Mouse (Mus musculus) heart, postnatal 14 days (tissue): ENCODE results near the gene Ralgapa2. TPM values are rescaled to one million over a fixed set of nuclear protein-coding genes. Genes with fewer than 3 reads are reported as not detected.

Experiments
- DNase-seq, 2 experiments: peaks; one replicate each; pipeline ENCODE4 v3.0.0; 2021 to 2022
- intact Hi-C: fragments of 180-260 bp; cut with DNase I; formaldehyde crosslinking; loops from one replicate; pipeline ENCODE4 v1.15.1; 2025
- total RNA-seq, 2 experiments: library from RNA; stranded (reverse); gene quantifications; 2 replicates each; pipeline ENCODE4 v1.2.3; 2021

Gene Ralgapa2
- total RNA-seq, 2 experiments from 2014 or later = 39.5 to 48.0 TPM

DNA sequence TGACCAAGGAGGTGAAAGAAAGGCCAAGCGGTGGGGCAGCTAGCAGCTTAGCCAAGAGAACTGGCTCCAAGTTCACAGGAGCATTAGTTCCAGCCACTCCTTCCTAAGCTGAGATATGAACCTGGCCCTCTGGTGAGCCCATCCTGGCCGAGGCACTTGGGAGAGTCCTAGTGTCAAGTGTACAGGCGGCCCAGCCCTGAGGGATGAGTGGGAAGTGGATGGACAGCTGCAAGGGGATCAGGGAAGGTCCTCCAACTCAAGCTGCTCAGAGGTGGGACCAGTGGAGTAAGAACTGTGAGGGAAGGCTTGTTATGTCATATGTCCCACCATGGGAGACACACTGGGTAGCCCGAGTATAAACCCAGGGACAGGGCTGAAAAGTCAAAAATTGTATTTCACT lies 56.1 kb downstream of the Ralgapa2 start:
- no peak for DNase-seq
- intact Hi-C loops = no loop called here

DNA sequence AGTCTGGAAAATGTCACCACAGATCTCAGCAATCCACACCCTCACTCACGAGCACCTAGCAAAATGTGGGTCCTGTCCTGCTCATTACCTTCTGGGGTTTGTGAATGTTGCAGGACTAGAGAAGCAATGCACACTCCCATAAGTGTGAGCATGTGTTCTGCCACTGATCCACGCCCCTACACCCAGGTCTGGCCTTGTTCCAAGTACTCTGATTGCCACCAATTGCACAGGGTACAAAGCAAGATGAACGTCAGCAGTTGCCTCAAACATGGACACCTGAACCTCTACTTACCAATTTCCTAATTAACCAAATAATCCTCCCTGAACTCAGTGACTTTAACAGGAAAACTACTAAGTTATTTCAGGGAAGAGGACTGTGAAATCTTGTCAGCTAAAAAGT lies 68.1 kb downstream of the Ralgapa2 start:
- intact Hi-C loops = no loop called here

DNA sequence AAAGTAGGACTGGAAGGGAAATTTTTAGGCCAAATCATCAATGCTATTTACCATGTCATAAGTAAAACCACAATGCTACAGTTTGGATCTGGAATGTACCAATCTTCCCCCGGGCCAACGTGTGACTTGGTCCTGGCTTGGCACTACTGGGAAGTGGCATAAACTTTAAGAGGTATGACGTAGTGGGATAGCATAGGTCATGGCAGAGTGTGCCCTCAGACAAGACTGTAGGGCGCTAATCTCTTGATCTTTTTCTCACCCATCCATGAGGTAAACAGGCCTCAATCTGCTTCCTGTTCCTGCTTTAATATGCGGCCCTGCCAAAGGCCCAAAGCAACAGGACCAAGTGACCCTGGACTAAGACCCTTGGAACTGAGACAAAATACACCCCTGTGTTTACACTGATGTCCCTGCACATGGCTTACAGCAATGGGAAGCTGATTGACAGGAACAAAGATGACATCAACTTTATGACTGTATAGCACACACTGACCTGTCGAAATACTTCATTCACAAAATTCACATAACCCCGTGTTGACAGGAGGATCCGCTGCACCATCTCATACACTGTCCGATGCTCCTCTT lies 68.8 kb downstream of the Ralgapa2 start:
- intact Hi-C loops = no loop called here
- DNase-seq = no peak

More for the DNA sequence above, 68.1 kb downstream of the Ralgapa2 start:
- no peak for DNase-seq

DNA sequence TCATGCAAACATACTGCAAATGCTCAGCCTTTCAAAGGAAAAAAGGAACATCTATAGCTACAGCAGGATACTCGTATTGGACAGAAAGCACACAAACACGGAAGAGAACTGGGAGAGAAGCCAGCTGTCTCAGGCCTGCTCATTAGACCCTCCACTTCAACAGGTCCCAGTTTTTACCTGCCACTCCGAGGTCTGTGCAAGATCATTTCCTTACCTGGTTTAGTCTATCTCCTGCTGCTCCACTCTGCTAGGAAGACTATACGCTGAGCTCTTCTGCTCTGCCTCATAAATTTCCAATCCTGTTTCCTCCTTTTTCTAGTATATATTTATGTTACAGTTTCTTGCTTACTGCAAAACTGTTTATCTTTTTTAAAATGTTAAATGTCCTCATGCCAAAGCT lies 70.4 kb downstream of the Ralgapa2 start:
- DNase-seq = no peak
- intact Hi-C loops = no loop called here

DNA sequence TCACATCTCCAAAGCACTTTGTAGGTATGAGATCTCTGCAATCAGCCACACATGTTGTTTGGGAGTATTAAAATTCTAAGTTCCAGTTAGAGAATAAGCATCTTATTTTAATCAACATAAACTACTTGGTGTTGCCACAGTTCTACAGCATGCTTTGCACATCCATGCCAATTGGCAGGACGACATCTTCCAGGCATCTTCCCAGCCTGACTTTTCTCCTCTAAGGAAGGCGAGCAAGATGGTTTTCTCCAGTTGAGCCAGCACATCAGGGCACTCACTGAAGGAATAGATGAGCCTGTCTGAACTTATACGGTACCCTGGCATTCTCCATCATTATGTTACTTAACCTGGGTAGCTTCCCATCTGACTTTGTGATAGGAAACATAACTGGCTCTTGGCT lies 83.4 kb downstream of the Ralgapa2 start:
- intact Hi-C loops = no loop called here
- no peak for DNase-seq

DNA sequence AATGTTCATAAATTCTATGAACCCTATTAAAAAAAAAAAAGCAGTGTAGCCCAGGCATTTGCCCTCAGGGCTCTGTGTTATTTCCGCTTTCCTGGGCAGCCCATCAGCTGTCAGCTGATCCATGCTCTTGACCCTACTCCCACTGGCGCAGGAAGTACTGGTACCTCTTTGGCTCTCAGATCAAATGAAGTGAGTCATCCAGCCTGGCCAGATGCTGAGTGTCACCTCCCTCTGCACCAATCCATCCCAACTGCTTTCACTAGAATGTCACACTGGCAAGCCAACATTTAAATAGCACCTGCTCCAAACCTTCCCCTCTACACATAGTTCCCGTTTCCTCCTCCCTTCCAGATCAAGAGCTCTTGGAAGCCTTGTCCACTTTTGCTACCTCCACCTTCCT lies 84.8 kb downstream of the Ralgapa2 start:
- intact Hi-C loops = no loop called here
- no peak for DNase-seq

DNA sequence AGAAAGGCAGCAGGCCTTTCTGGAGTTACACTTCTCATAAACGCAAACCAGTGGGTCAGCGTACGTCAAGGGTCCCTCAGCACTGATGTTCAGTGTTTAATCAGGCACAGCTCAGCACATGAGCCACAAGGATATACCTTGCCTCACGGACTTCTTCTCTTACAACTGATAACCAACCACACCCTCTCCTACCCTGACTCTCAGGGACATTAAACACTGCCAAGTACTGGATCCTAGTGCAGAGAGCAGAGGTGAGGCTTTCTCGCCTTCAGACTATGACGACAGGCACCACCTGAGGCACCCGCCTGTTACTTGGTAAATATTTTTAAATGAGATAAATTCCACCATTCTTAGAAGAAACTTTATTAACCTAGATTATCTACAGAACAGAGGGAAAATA lies 85.8 kb downstream of the Ralgapa2 start:
- intact Hi-C loops = no loop called here
- no peak for DNase-seq

DNA sequence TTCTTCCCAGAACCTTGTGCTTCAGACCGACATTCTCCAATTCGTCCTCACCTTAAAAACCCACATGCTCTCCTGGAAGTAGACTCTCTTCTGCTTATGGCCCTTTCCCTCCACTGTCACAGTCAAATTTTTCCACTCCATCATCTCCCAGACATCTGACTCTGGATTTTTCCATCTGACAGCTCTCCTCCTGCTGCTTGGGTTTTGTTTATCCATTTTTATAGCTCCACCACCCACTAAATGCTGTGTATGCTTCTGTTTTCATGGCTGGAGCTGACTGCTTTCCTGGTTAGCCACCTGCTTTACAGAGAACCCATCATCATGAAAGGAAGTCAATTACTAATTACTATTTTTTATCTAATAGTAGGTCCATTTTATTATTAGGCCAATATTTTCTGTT lies 86.9 kb downstream of the Ralgapa2 start:
- intact Hi-C loops = no loop called here
- no peak for DNase-seq

DNA sequence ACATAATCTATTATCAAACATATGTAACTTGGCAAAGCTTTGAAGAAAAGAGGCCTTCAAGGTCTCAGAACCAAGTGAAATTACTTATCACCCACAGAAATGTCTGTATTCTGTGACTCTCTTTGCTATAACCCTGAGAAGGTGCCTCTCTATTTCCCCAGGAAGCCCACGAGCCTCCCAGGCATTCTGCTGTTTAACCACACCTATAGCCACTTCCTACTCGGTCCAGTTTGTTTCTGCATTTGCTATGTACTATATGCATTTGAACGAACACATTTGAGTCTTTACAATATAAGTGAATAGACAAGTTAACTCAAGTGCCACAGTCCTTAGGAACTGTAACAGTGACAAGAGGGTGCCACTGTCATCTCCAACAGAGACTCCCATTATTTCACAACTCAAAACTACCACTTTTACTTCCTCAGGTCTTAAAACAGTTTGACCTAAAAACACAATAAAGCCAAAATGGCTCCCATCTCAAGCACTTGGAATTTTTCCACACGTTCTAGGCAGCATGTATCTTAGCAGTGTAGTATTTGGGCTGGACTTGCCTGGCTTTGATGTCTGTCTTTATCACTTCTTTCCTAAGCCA lies 88.3 kb downstream of the Ralgapa2 start:
- intact Hi-C loops = no loop called here
- no peak for DNase-seq

DNA sequence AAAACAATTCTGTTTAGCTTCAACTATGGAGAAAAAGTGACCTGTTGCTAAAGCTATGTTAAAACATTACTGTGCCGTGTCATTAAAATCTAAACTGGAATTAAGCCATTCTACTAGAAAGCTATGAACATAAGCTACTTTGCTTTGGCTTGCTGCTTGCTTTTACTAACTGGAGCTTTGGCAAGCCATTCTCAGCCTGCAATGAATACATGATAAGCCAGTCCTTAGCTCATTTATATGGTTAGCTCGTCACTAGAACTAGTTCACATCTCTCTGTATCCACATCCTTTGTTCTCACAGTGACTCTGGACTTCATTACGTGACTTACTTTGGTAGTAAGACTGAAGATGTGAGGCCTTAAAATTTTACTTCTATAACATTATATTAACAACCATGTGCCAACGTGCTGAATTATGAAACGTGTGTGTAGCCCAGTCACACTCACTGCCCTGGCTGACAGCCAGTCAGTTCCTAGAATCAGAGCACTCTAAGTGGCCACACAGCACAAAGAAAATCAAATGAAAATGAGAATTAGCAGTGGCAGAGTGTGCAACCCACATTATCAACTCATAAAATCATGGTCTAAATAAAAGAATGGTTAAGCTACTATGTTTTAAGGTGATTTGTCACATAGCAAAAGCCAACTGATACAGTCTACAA lies 89.0 kb downstream of the Ralgapa2 start:
- intact Hi-C loops = no loop called here
- DNase-seq = no peak

DNA sequence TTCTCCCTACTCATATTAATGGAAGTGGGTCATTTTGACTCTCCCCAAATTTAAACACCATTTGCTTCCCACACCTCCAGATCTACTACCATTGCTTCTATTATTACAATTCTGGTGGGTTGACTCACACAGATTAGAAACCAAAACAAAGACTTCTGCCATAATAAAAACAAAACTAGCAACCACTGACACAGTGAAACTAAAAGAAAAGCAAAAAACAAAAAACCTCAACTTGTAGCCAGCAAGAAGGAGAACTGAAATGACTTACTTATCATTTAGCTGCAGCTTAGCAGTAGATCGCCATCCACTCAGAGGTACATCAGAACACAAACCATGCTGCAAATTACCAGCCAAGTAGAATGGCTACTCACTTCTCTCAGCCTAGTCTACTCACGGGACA lies 95.9 kb downstream of the Ralgapa2 start:
- no peak for DNase-seq
- intact Hi-C loops = no loop called here

DNA sequence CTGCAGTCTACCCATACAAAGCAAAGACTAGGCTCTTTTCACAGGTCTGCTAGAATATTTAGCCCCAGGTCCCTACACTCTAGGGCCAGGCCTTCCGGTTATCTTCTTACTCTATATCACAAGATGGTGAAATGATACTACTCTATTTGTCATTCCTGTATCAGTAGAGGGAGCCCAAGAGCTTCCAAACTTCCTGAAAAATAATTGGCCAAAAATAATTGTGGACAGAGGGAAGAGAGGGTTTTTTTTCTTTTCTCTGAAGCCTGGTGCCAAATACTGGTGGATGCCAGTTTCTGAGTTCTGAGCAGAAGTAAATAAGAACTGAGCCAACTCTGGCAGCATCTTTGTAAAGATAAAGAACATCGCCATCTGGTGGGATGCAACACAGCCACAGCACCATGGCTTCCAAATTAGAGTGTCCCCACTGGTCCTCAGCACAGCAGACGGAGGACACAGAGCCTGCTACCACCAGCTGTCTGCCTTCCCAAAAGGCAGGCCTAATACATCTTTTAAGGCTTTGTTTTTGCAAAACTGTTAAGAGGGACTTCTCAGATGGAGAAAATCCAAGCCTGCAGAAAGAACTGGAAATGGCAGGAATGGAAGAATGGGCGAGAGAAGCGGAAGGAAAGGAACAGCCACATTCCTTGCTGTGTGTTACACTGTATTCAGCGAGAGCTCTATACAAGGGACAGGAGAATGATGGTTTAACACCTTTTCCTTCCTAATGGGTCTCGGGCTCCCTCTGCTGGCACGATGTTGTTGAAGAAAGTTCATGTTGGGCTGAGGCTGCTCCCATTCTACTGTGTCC lies 97.5 kb downstream of the Ralgapa2 start:
- peak; percentile 72 to 80 for DNase-seq
- intact Hi-C loops = loop anchor here (1.0 to 2.0 kb wide), 2 partner anchors 200 to 457 kb away; no protein-coding TSS in a partner anchor

DNA sequence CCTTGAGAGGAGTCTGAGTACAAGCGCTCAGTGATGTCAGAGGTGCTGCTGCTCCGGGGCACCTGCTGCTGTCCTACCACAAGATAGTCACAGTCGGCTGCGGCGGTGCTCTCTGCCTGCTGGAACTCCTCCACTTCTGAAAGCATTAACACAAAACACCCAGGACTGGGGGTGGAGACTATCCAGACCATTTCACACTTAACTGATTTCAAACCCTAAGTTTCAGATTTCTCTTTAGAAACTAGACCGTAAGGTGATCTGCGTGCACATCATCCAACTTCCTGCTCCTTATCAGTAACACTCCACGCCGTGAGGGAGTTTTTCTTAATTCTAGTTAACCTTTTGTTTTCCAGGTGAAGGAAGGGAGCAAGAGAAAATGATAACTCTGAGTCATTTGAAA lies 99.4 kb downstream of the Ralgapa2 start:
- intact Hi-C loops = no loop called here
- no peak for DNase-seq

DNA sequence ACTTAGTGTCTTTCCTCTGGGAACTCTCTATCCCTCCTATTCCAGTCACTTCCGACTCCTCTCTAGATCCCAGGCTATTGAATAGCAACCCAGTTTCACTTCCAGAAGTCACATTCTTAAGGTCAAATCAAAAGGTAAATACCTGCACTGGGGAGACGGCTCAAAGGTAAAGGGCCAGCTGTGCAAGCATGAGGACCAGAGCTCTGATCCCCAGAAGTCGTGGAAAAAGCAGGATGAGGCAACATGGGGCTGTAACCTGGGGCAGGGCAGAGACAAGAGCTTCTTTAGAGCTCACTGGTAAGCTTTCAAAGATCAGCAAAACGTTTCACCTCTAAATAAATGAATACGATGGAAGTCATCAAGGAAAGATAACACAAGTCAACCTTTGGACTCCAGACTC lies 100.2 kb downstream of the Ralgapa2 start:
- DNase-seq = no peak
- intact Hi-C loops = no loop called here

DNA sequence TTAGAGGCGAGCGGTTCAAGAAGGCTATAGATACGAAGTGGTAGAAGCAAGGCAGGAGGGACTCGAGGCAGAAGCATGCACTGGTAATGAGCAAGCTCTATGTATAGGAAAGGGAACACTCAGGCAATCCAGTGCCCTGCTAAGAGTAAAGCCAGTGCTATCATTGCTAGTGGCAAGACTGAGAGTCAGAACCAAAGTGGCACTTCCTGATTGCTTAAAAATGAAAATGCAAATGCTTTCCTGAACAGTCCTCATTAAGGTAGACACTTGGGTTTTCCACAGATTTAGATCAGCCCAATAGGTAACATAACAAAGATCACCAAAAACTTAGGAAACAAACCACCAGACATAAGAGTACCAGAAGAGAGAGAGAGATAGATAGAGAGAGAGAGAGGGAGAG lies 105.1 kb downstream of the Ralgapa2 start:
- intact Hi-C loops = no loop called here
- DNase-seq = no peak

DNA sequence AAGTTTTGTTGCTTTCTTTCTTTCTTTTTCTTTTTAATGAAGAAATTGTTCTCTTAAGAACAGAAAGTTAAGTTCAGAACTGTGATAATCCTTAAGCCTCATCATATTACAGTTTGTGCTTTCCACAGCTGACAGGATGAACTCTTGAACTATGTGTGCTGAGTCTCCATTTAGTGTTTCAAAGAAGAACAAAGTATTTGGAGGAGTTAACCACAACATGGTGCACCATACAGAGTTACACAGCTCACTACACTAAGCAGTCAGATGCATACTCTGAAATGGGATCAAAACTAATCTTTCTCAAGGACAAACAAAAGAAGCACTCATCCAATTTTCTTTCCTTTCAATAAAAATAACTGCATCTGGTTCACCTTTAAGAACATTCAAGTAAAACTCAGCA lies 110.6 kb downstream of the Ralgapa2 start:
- intact Hi-C loops = no loop called here
- DNase-seq = no peak

DNA sequence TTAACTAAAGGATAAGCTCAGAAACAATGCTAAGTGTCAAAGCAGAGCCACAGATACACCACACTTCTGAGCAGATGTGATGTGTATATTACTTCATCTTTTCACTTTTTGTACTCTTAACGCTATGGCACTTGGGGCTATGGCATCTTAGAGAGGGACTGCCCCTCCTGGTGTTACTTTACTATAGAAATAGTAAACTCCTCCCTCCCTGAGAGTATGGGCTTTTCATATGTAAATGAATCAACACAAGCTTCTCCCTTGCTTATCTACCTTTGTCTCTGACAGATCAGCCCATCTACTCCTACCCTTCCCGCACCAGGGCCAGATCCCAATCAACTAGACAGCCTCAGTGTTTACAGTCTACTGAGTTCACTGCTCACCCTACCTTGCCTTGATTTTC lies 111.4 kb downstream of the Ralgapa2 start:
- intact Hi-C loops = no loop called here
- DNase-seq = no peak

DNA sequence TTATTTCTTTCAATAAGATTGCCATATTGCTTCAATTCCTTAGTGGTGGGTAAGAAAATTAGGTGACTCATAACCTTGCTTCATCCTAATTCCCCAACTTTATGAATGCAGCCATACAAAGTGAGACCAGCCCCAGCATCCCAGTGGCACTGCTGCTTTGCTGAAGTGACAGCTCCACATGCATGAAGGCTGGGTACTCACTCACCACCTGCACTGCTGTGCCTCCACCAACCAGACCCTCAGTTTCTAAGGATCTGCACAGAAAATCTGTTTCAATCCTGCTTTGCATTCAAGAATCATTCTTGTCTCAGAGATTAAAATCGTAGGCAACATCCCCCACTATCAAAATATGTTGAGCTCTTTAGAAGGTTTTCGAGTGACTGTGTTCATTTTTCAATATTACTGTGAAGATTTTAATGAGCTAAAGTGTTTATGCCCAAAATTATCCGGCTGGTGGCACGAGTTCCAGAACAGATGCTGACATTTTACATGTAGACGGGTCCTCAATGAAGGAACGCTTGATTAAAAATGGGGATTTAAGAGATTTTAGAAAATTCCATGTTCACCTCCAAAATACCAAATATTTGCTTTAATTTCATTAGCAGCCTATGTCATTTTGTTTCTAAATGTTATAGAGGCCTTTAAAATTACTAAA lies 113.8 kb downstream of the Ralgapa2 start:
- intact Hi-C loops = no loop called here
- no peak for DNase-seq

DNA sequence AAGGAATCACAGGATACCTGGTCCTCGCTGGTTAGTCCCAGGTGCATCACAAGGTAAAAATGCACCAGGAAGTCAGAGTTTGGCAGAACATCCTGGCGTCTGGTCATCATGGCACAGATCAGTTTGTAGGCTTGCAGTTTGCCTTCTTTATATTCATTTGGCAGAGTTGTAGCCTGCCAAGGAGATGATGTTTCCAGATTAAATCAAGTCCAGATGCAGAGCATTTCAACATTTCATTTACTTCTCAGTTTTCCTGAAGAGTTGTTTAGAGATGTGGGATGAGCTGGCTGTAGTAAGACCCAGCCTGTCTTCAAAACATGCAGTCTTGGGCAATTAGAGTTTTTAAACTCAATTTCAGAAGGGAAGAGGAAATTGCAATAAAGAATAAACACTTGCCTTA lies 124.9 kb downstream of the Ralgapa2 start:
- intact Hi-C loops = no loop called here
- no peak for DNase-seq

DNA sequence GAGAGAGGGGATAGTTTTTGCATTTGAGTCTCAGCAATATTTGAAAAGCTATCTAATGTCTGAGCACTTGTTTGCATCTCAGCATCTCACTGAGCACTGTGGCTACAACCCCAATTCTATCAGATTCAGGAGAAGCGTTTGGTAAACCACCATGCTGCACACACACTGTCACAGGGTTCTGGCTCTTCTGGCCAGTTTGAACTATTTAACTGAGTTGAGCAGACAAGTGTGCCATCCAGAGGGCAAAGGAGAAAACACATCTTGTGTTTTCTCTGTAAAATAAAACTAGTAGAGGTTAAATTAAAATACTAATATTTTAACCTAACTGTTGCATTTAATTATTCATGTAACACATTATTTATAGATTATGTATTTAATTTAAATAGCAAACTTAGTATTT lies 127.6 kb downstream of the Ralgapa2 start:
- no peak for DNase-seq

DNA sequence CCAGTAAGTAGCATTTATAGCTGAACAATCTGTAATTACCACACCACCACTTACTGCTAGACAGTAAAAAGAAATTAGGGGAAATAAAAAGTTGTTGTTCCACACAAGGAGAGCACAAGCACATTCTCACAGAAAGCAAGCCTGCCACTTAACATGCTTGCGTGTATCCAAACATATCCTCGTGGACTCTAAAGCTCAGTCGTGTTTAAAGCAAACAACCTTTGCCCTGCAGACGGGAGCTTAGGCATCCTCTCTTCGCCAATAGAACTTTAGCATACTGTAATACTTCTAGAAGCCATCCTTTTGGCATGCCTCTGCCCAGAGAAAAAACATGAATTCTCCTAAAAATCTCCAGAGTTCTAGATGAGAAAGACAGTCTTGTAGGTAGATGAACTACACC lies 135.9 kb downstream of the Ralgapa2 start:
- intact Hi-C loops = no loop called here
- DNase-seq = no peak

More for the DNA sequence above, 127.6 kb downstream of the Ralgapa2 start:
- intact Hi-C loops = no loop called here
